ENCODE assay signal across 8 mouse cellular contexts in genomic region chr1:34855056-34855739, GRCm38 (mm10).
"Had no signal": no experiment of that assay in that cellular context is flagged by ENCODE, and none has a peak within 500 bp of the region (broad histone marks: within the 10 kb centered on the region; RNA-seq: fewer than 3 reads in every experiment).

No protein-coding gene starts in this region.

- DNase-seq: layer of hippocampus, postnatal 36 days; liver, embryonic 13.5 days; lung, adult 2 months; lung, postnatal 14 days; lung, postnatal 4 days; midbrain, embryonic 14.5 days; thymus, adult 18-20 months; thymus, postnatal 36 days had no signal
